Mouse (Mus musculus) neural tube, embryonic 14.5 days (tissue): ENCODE data around the gene Gm10721. TPM values are rescaled to one million over a fixed set of nuclear protein-coding genes. Genes with fewer than 3 reads are reported as not detected.
"Not testable (repeated sequence)": the region's sequence is repeated elsewhere in the genome, so short reads cannot be mapped to it uniquely, and the experiment has no call there.

Source experiments
- ATAC-seq: fragments of 200-750 bp; cut with Nextera tagmentation; 2 replicates; pipeline ENCODE4 v1.8.0; 2017; ENCODE audit warnings: low read depth, mild to moderate bottlenecking, moderate TSS enrichment, moderate library complexity
- H3K27ac ChIP-seq: fragments of 300-500 bp; sonication (generic); 2 replicates; pipeline ENCODE4 v1.5.1; 2014; ENCODE audit warnings: low read depth, mild to moderate bottlenecking, control low read depth, low read length, moderate library complexity, mixed read lengths
- H3K27me3 ChIP-seq: fragments of 300-500 bp; sonication (generic); 2 replicates; pipeline ENCODE4 v1.6.1; 2014; ENCODE audit warnings: low read length; ENCODE audit not compliant: control insufficient read depth, insufficient read depth
- H3K36me3 ChIP-seq: fragments of 300-500 bp; sonication (generic); 2 replicates; pipeline ENCODE4 v1.6.1; 2014; ENCODE audit warnings: low read length, mixed read lengths; ENCODE audit not compliant: control insufficient read depth, insufficient read depth
- H3K4me1 ChIP-seq: fragments of 300-500 bp; sonication (generic); 2 replicates; pipeline ENCODE4 v1.6.1; 2014; ENCODE audit warnings: low read length; ENCODE audit not compliant: control insufficient read depth, insufficient read depth
- H3K4me2 ChIP-seq: fragments of 300-500 bp; sonication (generic); 2 replicates; pipeline ENCODE4 v1.6.1; 2014; ENCODE audit warnings: mild to moderate bottlenecking, low read depth, low read length, control low read depth
- H3K4me3 ChIP-seq: fragments of 300-500 bp; sonication (generic); 2 replicates; pipeline ENCODE4 v1.5.1; 2014; ENCODE audit warnings: low read depth, low read length, control low read depth, mixed read lengths
- H3K9ac ChIP-seq: fragments of 300-500 bp; sonication (generic); replicated peaks from 2 replicates; pipeline ENCODE4 v1.6.1; 2014; ENCODE audit warnings: low read depth, mild to moderate bottlenecking, control low read depth, low read length, mixed read lengths
- H3K9me3 ChIP-seq: fragments of 300-500 bp; sonication (generic); 2 replicates; pipeline ENCODE4 v1.6.1; 2016; ENCODE audit warnings: low read length; ENCODE audit not compliant: control insufficient read depth
- WGBS: fragments of 180-500 bp; shearing (Covaris S2); extraction: QIAGEN DNeasy Blood & Tissue Kit; methylation state at CpG from one replicate; pipeline ENCODE4 v1.1.7; 2014; 5-methylcytosine and 5-hydroxymethylcytosine counted together
- polyA plus RNA-seq: library from polyadenylated mRNA; unstranded; fragments of >200 nt; fragmentation: Nextera tagmentation; extraction: Ambion mirVana; gene quantifications from 2 replicates; pipeline ENCODE4 v1.2.1, GENCODE M21; 2014

Gm10721 gene
- polyA plus RNA-seq: not detected in 2 replicates

DNA sequence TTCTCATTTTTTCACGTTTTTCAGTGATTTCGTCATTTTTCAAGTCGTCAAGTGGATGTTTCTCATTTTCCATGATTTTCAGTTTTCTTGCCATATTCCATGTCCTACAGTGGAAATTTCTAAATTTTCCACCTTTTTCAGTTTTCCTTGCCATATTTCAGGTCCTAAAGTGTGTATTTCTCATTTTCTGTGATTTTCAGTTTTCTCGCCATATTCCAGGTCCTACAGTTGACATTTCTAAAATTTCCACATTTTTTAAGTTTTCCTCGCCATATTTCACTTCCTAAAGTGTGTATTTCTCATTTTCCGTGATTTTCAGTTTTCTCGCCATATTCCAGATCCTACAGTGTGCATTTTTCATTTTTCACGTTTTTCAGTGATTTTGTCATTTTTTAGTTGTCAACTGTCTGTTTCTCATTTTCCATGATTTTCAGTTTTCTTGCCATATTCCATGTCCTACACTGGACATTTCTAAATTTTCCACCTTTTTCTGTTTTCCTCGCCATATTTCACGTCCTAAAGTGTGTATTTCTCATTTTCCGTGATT lies at the start of gene Gm10721:
TSS of gene Gm10721 (plus strand) at position 408 of the 547 bp plus-strand sequence.
- H3K4me2 ChIP-seq, H3K27ac ChIP-seq, H3K9ac ChIP-seq, H3K9me3 ChIP-seq, H3K4me1 ChIP-seq, H3K36me3 ChIP-seq, H3K4me3 ChIP-seq, H3K27me3 ChIP-seq: not testable (repeated sequence)
- 0 out of 2 replicates have a peak, but pooled peaks have one; percentile 41 for ATAC-seq
- no CpG with 5 or more reads among the region's 11 CpGs for WGBS

- not testable (repeated sequence) for H3K4me3 ChIP-seq, H3K27me3 ChIP-seq, H3K36me3 ChIP-seq, H3K9ac ChIP-seq, H3K9me3 ChIP-seq, H3K4me2 ChIP-seq, H3K4me1 ChIP-seq, H3K27ac ChIP-seq, ATAC-seq
- 69% methylated on average over 12 of the region's 12 CpGs for whole genome bisulfite sequencing
Measured at GRCm38 (mm10) chr9:3000445-3000972, 12.4 kb upstream of the Gm10721 start, which contains the start of gene Gm10722. TSS of gene Gm10722 (plus strand) at chr9:3000922.

GRCm38 (mm10) chr9:3001006-3001405 lies 11.9 kb upstream of the Gm10721 start:
- H3K4me3 ChIP-seq, H3K36me3 ChIP-seq, H3K9me3 ChIP-seq, H3K27me3 ChIP-seq, H3K4me1 ChIP-seq, H3K4me2 ChIP-seq, H3K9ac ChIP-seq, H3K27ac ChIP-seq, ATAC-seq: not testable (repeated sequence)
- 66% methylated on average over 8 of the region's 8 CpGs for WGBS

- H3K27ac ChIP-seq, H3K4me3 ChIP-seq, H3K9me3 ChIP-seq, H3K4me1 ChIP-seq, H3K4me2 ChIP-seq, H3K9ac ChIP-seq, H3K36me3 ChIP-seq, H3K27me3 ChIP-seq: not testable (repeated sequence)
- WGBS: 62% methylated on average over 8 of the region's 11 CpGs
- peak; percentile 90 for ATAC-seq
Measured at GRCm38 (mm10) chr9:3001948-3002659, 10.8 kb upstream of the Gm10721 start.

DNA sequence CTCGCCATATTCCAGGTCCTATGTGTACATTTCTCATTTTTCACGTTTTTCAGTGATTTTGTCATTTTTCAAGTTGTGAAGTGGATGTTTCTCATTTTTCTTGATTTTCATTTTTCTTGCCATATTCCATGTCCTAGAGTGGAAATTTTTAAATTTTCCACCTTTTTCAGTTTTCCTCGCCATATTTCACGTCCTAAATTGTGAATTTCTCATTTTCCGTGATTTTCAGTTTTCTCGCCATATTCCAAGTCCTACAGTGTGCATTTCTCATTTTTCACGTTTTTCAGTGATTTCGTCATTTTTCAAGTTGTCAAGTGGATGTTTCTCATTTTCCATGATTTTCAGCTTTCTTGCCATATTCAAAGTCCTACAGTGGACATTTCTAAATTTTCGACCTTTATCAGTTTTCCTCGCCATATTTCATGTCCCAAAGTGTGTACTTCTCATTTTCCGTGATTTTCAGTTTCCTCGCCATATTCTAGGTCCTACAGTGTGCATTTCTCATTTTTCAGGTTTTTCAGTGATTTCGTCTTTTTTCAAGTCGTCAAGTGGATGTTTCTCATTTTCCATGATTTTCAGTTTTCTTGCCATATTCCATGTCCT lies 10.0 kb upstream of the Gm10721 start, which contains the start of gene Gm11168:
TSS of gene Gm11168 (plus strand) at position 553 of the 603 bp plus-strand sequence.
- H3K9ac ChIP-seq, H3K27me3 ChIP-seq, H3K36me3 ChIP-seq, H3K4me2 ChIP-seq, H3K27ac ChIP-seq, ATAC-seq, H3K4me3 ChIP-seq, H3K4me1 ChIP-seq, H3K9me3 ChIP-seq: not testable (repeated sequence)
- 74% methylated on average over 6 of the region's 14 CpGs for WGBS

- H3K4me3 ChIP-seq, H3K9me3 ChIP-seq, H3K27ac ChIP-seq, H3K27me3 ChIP-seq, H3K36me3 ChIP-seq, H3K4me1 ChIP-seq, ATAC-seq, H3K4me2 ChIP-seq, H3K9ac ChIP-seq: not testable (repeated sequence)
- 83% methylated on average over 1 of the region's 5 CpGs for WGBS
Measured at GRCm38 (mm10) chr9:3006179-3006578, 6.8 kb upstream of the Gm10721 start.

DNA sequence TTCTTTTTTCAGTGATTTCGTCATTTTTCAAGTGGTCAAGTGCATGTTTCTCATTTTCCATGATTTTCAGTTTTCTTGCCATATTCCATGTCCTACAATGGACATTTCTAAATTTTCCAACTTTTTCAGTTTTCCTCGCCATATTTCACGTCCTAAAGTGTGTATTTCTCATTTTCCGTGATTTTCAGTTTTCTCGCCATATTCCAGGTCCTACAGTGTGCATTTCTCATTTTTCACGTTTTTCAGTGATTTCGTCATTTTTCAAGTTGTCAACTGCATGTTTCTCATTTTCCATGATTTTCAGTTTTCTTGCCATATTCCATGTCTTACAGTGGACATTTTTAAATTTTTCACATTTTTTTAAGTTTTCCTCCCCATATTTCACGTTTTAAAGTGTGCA lies 6.3 kb upstream of the Gm10721 start:
- not testable (repeated sequence) for H3K9ac ChIP-seq, H3K36me3 ChIP-seq, H3K27ac ChIP-seq, H3K4me2 ChIP-seq, H3K4me3 ChIP-seq, H3K9me3 ChIP-seq, H3K4me1 ChIP-seq, H3K27me3 ChIP-seq
- ATAC-seq: peak; percentile 71
- 66% methylated on average over 7 of the region's 8 CpGs for WGBS

DNA sequence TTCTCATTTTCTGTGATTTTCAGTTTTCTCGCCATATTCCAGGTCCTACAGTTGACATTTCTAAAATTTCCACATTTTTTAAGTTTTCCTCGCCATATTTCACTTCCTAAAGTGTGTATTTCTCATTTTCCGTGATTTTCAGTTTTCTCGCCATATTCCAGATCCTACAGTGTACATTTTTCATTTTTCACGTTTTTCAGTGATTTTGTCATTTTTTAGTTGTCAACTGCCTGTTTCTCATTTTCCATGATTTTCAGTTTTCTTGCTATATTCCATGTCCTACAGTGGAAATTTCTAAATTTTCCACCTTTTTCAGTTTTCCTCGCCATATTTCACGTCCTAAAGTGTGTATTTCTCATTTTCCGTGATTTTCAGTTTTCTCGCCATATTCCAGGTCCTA lies 5.7 kb upstream of the Gm10721 start:
- H3K36me3 ChIP-seq, H3K4me1 ChIP-seq, H3K4me2 ChIP-seq, H3K9me3 ChIP-seq, H3K4me3 ChIP-seq, H3K27me3 ChIP-seq, H3K9ac ChIP-seq, H3K27ac ChIP-seq: not testable (repeated sequence)
- 0 out of 2 replicates have a peak, but pooled peaks have one; percentile 25 for ATAC-seq
- 73% methylated on average over 6 of the region's 9 CpGs for WGBS

DNA sequence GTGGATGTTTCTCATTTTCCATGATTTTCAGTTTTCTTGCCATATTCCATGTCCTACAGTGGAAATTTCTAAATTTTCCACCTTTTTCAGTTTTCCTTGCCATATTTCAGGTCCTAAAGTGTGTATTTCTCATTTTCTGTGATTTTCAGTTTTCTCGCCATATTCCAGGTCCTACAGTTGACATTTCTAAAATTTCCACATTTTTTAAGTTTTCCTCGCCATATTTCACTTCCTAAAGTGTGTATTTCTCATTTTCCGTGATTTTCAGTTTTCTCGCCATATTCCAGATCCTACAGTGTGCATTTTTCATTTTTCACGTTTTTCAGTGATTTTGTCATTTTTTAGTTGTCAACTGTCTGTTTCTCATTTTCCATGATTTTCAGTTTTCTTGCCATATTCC lies 3.6 kb upstream of the Gm10721 start:
- H3K27ac ChIP-seq, H3K9ac ChIP-seq, H3K36me3 ChIP-seq, H3K27me3 ChIP-seq, H3K4me2 ChIP-seq, H3K9me3 ChIP-seq, H3K4me3 ChIP-seq, H3K4me1 ChIP-seq: not testable (repeated sequence)
- ATAC-seq: peak; percentile 59
- no CpG with 5 or more reads among the region's 5 CpGs for WGBS
